Mouse (Mus musculus) forebrain, embryonic 12.5 days (tissue): ENCODE results near the gene Cdhr4. TPM values are rescaled to one million over a fixed set of nuclear protein-coding genes. Genes with fewer than 3 reads are reported as not detected.
"Not testable (repeated sequence)": the region's sequence is repeated elsewhere in the genome, so short reads cannot be mapped to it uniquely, and the experiment has no call there.

ENCODE experiments used
- ATAC-seq: fragments of 200-750 bp; cut with Nextera tagmentation; 2 replicates; pipeline ENCODE4 v1.8.0; 2017; ENCODE audit warnings: moderate TSS enrichment; ENCODE audit not compliant: low FRiP score
- H3K27ac ChIP-seq: fragments of 300-500 bp; sonication (generic); 2 replicates; pipeline ENCODE4 v1.5.1; 2016; ENCODE audit warnings: mild to moderate bottlenecking
- H3K27me3 ChIP-seq: fragments of 300-500 bp; sonication (generic); 2 replicates; pipeline ENCODE4 v1.6.1; 2016; ENCODE audit warnings: mild to moderate bottlenecking
- H3K36me3 ChIP-seq: fragments of 300-500 bp; sonication (generic); replicated peaks from 2 replicates; pipeline ENCODE4 v1.6.1; 2016; ENCODE audit warnings: mild to moderate bottlenecking
- H3K4me1 ChIP-seq: fragments of 300-500 bp; sonication (generic); 2 replicates; pipeline ENCODE4 v1.6.1; 2016
- H3K4me2 ChIP-seq: fragments of 300-500 bp; sonication (generic); 2 replicates; pipeline ENCODE4 v1.6.1; 2016; ENCODE audit warnings: mild to moderate bottlenecking, moderate library complexity
- H3K4me3 ChIP-seq: fragments of 300-500 bp; sonication (generic); replicated peaks from 2 replicates; pipeline ENCODE4 v1.5.1; 2016; ENCODE audit warnings: mild to moderate bottlenecking
- H3K9ac ChIP-seq: fragments of 300-500 bp; sonication (generic); 2 replicates; pipeline ENCODE4 v1.6.1; 2016; ENCODE audit warnings: mild to moderate bottlenecking
- H3K9me3 ChIP-seq: fragments of 300-500 bp; sonication (generic); 2 replicates; pipeline ENCODE4 v1.6.1; 2016
- WGBS: fragments of 180-500 bp; shearing (Covaris S2); methylation state at CpG from one replicate; pipeline ENCODE4 v1.1.7; 2016; 5-methylcytosine and 5-hydroxymethylcytosine counted together
- polyA plus RNA-seq: library from polyadenylated mRNA; unstranded; fragments of >200 nt; fragmentation: Nextera tagmentation; extraction: Ambion mirVana; gene quantifications from 2 replicates; pipeline ENCODE4 v1.2.1, GENCODE M21; 2016

The Cdhr4 gene
- polyA plus RNA-seq, 1 experiment from 2014 or later: 2.1 TPM

GRCm38 (mm10) chr9:107996049-107996448, 3.8 kb downstream of the Cdhr4 start, which contains the start of gene Gm20662:
Gene Gm20662 (plus strand): TSS chr9:107996349.
- Histone ChIP-seq H3K4me1 (no peaks in the 10 kb centered on the region), H3K27ac (no peak within 1 kb of the TSS), H3K36me3 (no peaks in the 10 kb centered on the region), H3K27me3 (0 out of 2 replicates have a peak, but pooled peaks cover 4% of the 10 kb centered on the region), H3K9me3 (no peaks in the 10 kb centered on the region), H3K9ac (no peak within 1 kb of the TSS), H3K4me2 (no peak within 1 kb of the TSS), H3K4me3 (no peak within 1 kb of the TSS)
- WGBS: 86% methylated on average over 5 of the region's 5 CpGs
- no peak for ATAC-seq

GRCm38 (mm10) chr9:108001922-108002770, 9.8 kb downstream of the Cdhr4 start, which contains the start of gene Ip6k1:
Gene Ip6k1 (plus strand): TSS chr9:108002501.
- Histone ChIP-seq H3K4me3 (peak within 1 kb of the TSS; percentile 99), H3K27me3 (0 out of 2 replicates have a peak, but pooled peaks cover 4% of the 10 kb centered on the region), H3K36me3 (no peaks in the 10 kb centered on the region), H3K4me1 (peaks cover 31% of the 10 kb centered on the region), H3K9me3 (no peaks in the 10 kb centered on the region), H3K4me2 (peak within 1 kb of the TSS; percentile 82), H3K9ac (peak within 1 kb of the TSS; percentile 93), H3K27ac (peak within 1 kb of the TSS; percentile 95)
- under 1% methylated on average over 51 of the region's 51 CpGs for WGBS
- peak; percentile 100 for ATAC-seq

GRCm38 (mm10) chr9:108002778-108003530, 10.7 kb downstream of the Cdhr4 start:
- Histone ChIP-seq H3K9me3 (no peaks in the 10 kb centered on the region), H3K27me3 (0 out of 2 replicates have a peak, but pooled peaks cover 4% of the 10 kb centered on the region), H3K4me1 (peaks cover 31% of the 10 kb centered on the region), H3K4me2 (peak overlapping the region; percentile 75), H3K27ac (peak overlapping the region; percentile 95), H3K4me3 (peak overlapping the region; percentile 99), H3K36me3 (no peaks in the 10 kb centered on the region), H3K9ac (peak overlapping the region; percentile 93)
- under 1% methylated on average over 50 of the region's 50 CpGs for WGBS
- no peak; the same call in 1 of the 2 replicates for ATAC-seq

GRCm38 (mm10) chr9:108003531-108003890, 11.2 kb downstream of the Cdhr4 start:
- 18% methylated on average over 8 of the region's 8 CpGs for WGBS
- H3K27me3 ChIP-seq: 0 out of 2 replicates have a peak, but pooled peaks cover 4% of the 10 kb centered on the region
- no peak for ATAC-seq
- H3K27ac ChIP-seq: peak overlapping the region; percentile 95; the same call in 1 of the 2 replicates
- peak overlapping the region; percentile 93 for H3K9ac ChIP-seq
- H3K36me3 ChIP-seq: 0 out of 2 replicates have a peak, but pooled peaks cover 3% of the 10 kb centered on the region
- H3K9me3 ChIP-seq: no peaks in the 10 kb centered on the region
- H3K4me1 ChIP-seq: peaks cover 31% of the 10 kb centered on the region
- H3K4me2 ChIP-seq: peak overlapping the region; percentile 75
- peak overlapping the region; percentile 99 for H3K4me3 ChIP-seq

- Histone ChIP-seq H3K4me3 (no peak overlapping the region), H3K4me1 (peaks cover 24% of the 10 kb centered on the region), H3K27me3 (no peaks in the 10 kb centered on the region), H3K27ac (no peak overlapping the region), H3K9ac (no peak overlapping the region), H3K4me2 (no peak overlapping the region), H3K9me3 (no peaks in the 10 kb centered on the region), H3K36me3 (peaks cover 12% of the 10 kb centered on the region)
- WGBS: 97% methylated on average over 5 of the region's 5 CpGs
- no peak for ATAC-seq
Measured at GRCm38 (mm10) chr9:108008041-108008440, 15.7 kb downstream of the Cdhr4 start.

- no peak overlapping the region for H3K4me3 ChIP-seq
- H3K9me3 ChIP-seq: no peaks in the 10 kb centered on the region
- ATAC-seq: no peak
- H3K27me3 ChIP-seq: no peaks in the 10 kb centered on the region
- H3K4me1 ChIP-seq: 0 out of 2 replicates have a peak, but pooled peaks cover 4% of the 10 kb centered on the region
- H3K36me3 ChIP-seq: peaks cover 13% of the 10 kb centered on the region
- no peak overlapping the region for H3K4me2 ChIP-seq
- H3K27ac ChIP-seq: no peak overlapping the region
- H3K9ac ChIP-seq: no peak overlapping the region
Measured at GRCm38 (mm10) chr9:108010385-108010784, 18.1 kb downstream of the Cdhr4 start.

- not testable (repeated sequence) for H3K9me3 ChIP-seq, H3K27ac ChIP-seq, H3K4me2 ChIP-seq, ATAC-seq, H3K27me3 ChIP-seq, H3K4me3 ChIP-seq, H3K4me1 ChIP-seq, H3K36me3 ChIP-seq, H3K9ac ChIP-seq
- WGBS: 96% methylated on average over 2 of the region's 2 CpGs
Measured at GRCm38 (mm10) chr9:108013577-108013976, 21.3 kb downstream of the Cdhr4 start.

GRCm38 (mm10) chr9:108017127-108017526, 24.8 kb downstream of the Cdhr4 start:
- H3K9ac ChIP-seq: no peak overlapping the region
- H3K27ac ChIP-seq: no peak overlapping the region

GRCm38 (mm10) chr9:108020741-108021140, 28.4 kb downstream of the Cdhr4 start:
- WGBS: 91% methylated on average over 1 of the region's 1 CpGs
- no peak for ATAC-seq

More at GRCm38 (mm10) chr9:108017127-108017526, 24.8 kb downstream of the Cdhr4 start:
- no peaks in the 10 kb centered on the region for H3K9me3 ChIP-seq
- no peak for ATAC-seq
- H3K4me1 ChIP-seq: no peaks in the 10 kb centered on the region
- no peak overlapping the region for H3K4me2 ChIP-seq
- H3K36me3 ChIP-seq: peaks cover 10% of the 10 kb centered on the region
- no peaks in the 10 kb centered on the region for H3K27me3 ChIP-seq
- H3K4me3 ChIP-seq: no peak overlapping the region
- WGBS: 86% methylated on average over 3 of the region's 3 CpGs

GRCm38 (mm10) chr9:108023216-108023615, 30.9 kb downstream of the Cdhr4 start:
- WGBS: 87% methylated on average over 3 of the region's 3 CpGs
- H3K36me3 ChIP-seq: peaks cover 30% of the 10 kb centered on the region
- no peak overlapping the region for H3K27ac ChIP-seq
- H3K4me2 ChIP-seq: no peak overlapping the region
- H3K27me3 ChIP-seq: no peaks in the 10 kb centered on the region
- no peak overlapping the region for H3K4me3 ChIP-seq
- H3K9ac ChIP-seq: no peak overlapping the region
- no peaks in the 10 kb centered on the region for H3K9me3 ChIP-seq
- no peak for ATAC-seq
- H3K4me1 ChIP-seq: no peaks in the 10 kb centered on the region

More at GRCm38 (mm10) chr9:108020741-108021140, 28.4 kb downstream of the Cdhr4 start:
- peaks cover 13% of the 10 kb centered on the region for H3K36me3 ChIP-seq
- no peak overlapping the region for H3K4me3 ChIP-seq
- H3K4me2 ChIP-seq: no peak overlapping the region
- H3K4me1 ChIP-seq: no peaks in the 10 kb centered on the region
- no peak overlapping the region for H3K9ac ChIP-seq
- no peaks in the 10 kb centered on the region for H3K9me3 ChIP-seq
- H3K27ac ChIP-seq: no peak overlapping the region
- H3K27me3 ChIP-seq: no peaks in the 10 kb centered on the region

- WGBS: 91% methylated on average over 3 of the region's 3 CpGs
- ATAC-seq: no peak
- no peaks in the 10 kb centered on the region for H3K27me3 ChIP-seq
- H3K4me3 ChIP-seq: no peak overlapping the region
- H3K9me3 ChIP-seq: no peaks in the 10 kb centered on the region
- H3K27ac ChIP-seq: no peak overlapping the region
- H3K4me2 ChIP-seq: no peak overlapping the region
- H3K4me1 ChIP-seq: no peaks in the 10 kb centered on the region
- H3K36me3 ChIP-seq: peaks cover 41% of the 10 kb centered on the region
- H3K9ac ChIP-seq: no peak overlapping the region
Measured at GRCm38 (mm10) chr9:108026584-108026983, 34.3 kb downstream of the Cdhr4 start.

GRCm38 (mm10) chr9:108027867-108028266, 35.6 kb downstream of the Cdhr4 start:
- no peak overlapping the region for H3K27ac ChIP-seq
- H3K27me3 ChIP-seq: no peaks in the 10 kb centered on the region
- ATAC-seq: no peak
- peaks cover 51% of the 10 kb centered on the region for H3K36me3 ChIP-seq
- H3K4me1 ChIP-seq: no peaks in the 10 kb centered on the region
- no peak overlapping the region for H3K4me3 ChIP-seq
- H3K9ac ChIP-seq: no peak overlapping the region
- 95% methylated on average over 3 of the region's 3 CpGs for WGBS
- no peaks in the 10 kb centered on the region for H3K9me3 ChIP-seq
- no peak overlapping the region for H3K4me2 ChIP-seq
